Mouse (Mus musculus) heart, postnatal 0 days (tissue): ENCODE measurements around the gene Klra4. TPM values are rescaled to one million over a fixed set of nuclear protein-coding genes. Genes with fewer than 3 reads are reported as not detected.
"Not testable (repeated sequence)": the region's sequence is repeated elsewhere in the genome, so short reads cannot be mapped to it uniquely, and the experiment has no call there.

ENCODE experiments used
- ATAC-seq: fragments of 200-750 bp; cut with Nextera tagmentation; 2 replicates; pipeline ENCODE4 v1.8.0; 2017; ENCODE audit warnings: low read depth, moderate number of reproducible peaks, moderate library complexity; ENCODE audit not compliant: insufficient read depth
- DNase-seq: peaks from one replicate; pipeline ENCODE4 v3.0.0-alpha.2; 2016; ENCODE audit warnings: low spot score
- H3K27ac ChIP-seq: fragments of 300-500 bp; sonication (generic); 2 replicates; pipeline ENCODE4 v1.5.1; 2014; ENCODE audit warnings: low read depth, mild to moderate bottlenecking
- H3K27me3 ChIP-seq: fragments of 300-500 bp; sonication (generic); 2 replicates; pipeline ENCODE4 v1.6.1; 2014; ENCODE audit warnings: low read length, mixed read lengths; ENCODE audit not compliant: control insufficient read depth, insufficient read depth
- H3K36me3 ChIP-seq: fragments of 300-500 bp; sonication (generic); replicated peaks from 2 replicates; pipeline ENCODE4 v1.6.1; 2014; ENCODE audit warnings: low read length, mixed read lengths; ENCODE audit not compliant: control insufficient read depth, insufficient read depth
- H3K4me1 ChIP-seq: fragments of 300-500 bp; sonication (generic); 2 replicates; pipeline ENCODE4 v1.6.1; 2014; ENCODE audit warnings: antibody characterized with exemption; ENCODE audit not compliant: control insufficient read depth, insufficient read depth
- H3K4me2 ChIP-seq: fragments of 300-500 bp; sonication (generic); 2 replicates; pipeline ENCODE4 v1.6.1; 2014; ENCODE audit warnings: low read depth, mild to moderate bottlenecking, low read length, moderate library complexity
- H3K4me3 ChIP-seq: fragments of 300-500 bp; sonication (generic); 2 replicates; pipeline ENCODE4 v1.5.1; 2014; ENCODE audit warnings: low read depth, low read length
- H3K9ac ChIP-seq: fragments of 300-500 bp; sonication (generic); replicated peaks from 2 replicates; pipeline ENCODE4 v1.6.1; 2014; ENCODE audit warnings: low read depth, low read length, mixed read lengths
- H3K9me3 ChIP-seq: fragments of 300-500 bp; sonication (generic); replicated peaks from 2 replicates; pipeline ENCODE4 v1.6.1; 2016; ENCODE audit warnings: low read length; ENCODE audit not compliant: control insufficient read depth
- CTCF ChIP-seq: IDR thresholded peaks from 2 replicates; pipeline ENCODE4 v1.5.1; 2016; ENCODE audit warnings: antibody characterized with exemption, control low read depth, low read depth
- EP300 ChIP-seq: IDR thresholded peaks from 2 replicates; pipeline ENCODE4 v1.6.1; 2016; ENCODE audit warnings: antibody characterized with exemption, low read depth
- WGBS: fragments of 180-500 bp; shearing (Covaris S2); extraction: QIAGEN DNeasy Blood & Tissue Kit; methylation state at CpG from one replicate; pipeline ENCODE4 v1.1.7; 2014; 5-methylcytosine and 5-hydroxymethylcytosine counted together
- polyA plus RNA-seq: library from polyadenylated mRNA; unstranded; fragments of >200 nt; fragmentation: Nextera tagmentation; extraction: Ambion mirVana; gene quantifications from 2 replicates; pipeline ENCODE4 v1.2.1, GENCODE M21; 2015
- total RNA-seq: library from RNA; depleted of rRNA; stranded (reverse); fragments of >200 nt; gene quantifications from 2 replicates; pipeline ENCODE4 v1.2.3, GENCODE M21; 2014; ENCODE audit warnings: low replicate concordance; rRNA removed

Klra4 gene
- total RNA-seq (not detected in 2 replicates), polyA plus RNA-seq (not detected in 2 replicates)

DNA sequence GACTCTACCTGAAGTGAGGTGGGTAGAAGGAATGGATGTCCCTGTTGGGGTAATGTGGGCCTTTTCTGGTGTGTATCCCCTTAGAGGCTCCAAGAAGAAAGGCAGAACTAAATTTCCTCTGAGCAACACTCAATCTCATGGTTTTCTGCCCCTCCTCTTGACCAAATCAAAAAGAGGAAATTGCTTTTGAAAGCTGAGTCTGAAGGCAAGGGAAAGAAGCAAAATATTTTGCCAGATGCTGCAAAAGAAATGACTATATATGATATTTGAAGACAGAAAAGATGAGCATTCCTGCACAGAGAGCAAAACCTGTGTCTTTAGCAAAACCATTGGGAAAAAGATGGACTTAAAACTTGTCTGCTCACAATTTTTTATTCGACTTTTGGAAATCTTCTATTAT is at the start of gene Klra4:
Klra4 (minus strand) TSS at position 101 of the 400 bp plus-strand sequence.
- H3K4me2 ChIP-seq, H3K4me1 ChIP-seq, ATAC-seq, DNase-seq, H3K4me3 ChIP-seq, H3K9me3 ChIP-seq, H3K9ac ChIP-seq, H3K27me3 ChIP-seq, H3K27ac ChIP-seq, H3K36me3 ChIP-seq: not testable (repeated sequence)
- 32% methylated on average over 1 of the region's 1 CpGs for WGBS

- no peak for DNase-seq
- H3K4me3 ChIP-seq: no peak overlapping the region
- no peaks in the 10 kb centered on the region for H3K4me1 ChIP-seq
- WGBS: 80% methylated on average over 1 of the region's 1 CpGs
- no peaks in the 10 kb centered on the region for H3K36me3 ChIP-seq
- no peak overlapping the region for H3K9ac ChIP-seq
- H3K9me3 ChIP-seq: no peaks in the 10 kb centered on the region; the same call in 1 of the 2 replicates
- no peak for ATAC-seq
- no peak overlapping the region for H3K27ac ChIP-seq
- no peak overlapping the region for H3K4me2 ChIP-seq
- H3K27me3 ChIP-seq: no peaks in the 10 kb centered on the region
- TF ChIP-seq EP300 (no peak), CTCF (no peak)
These were observed 43.4 kb upstream of the Klra4 start for GRCm38 (mm10) chr6:130110485-130110884.

- H3K4me2 ChIP-seq, ATAC-seq, DNase-seq, H3K9me3 ChIP-seq, H3K4me3 ChIP-seq, H3K4me1 ChIP-seq, H3K36me3 ChIP-seq, H3K27ac ChIP-seq, H3K9ac ChIP-seq, H3K27me3 ChIP-seq: not testable (repeated sequence)
- WGBS: 67% methylated on average over 3 of the region's 3 CpGs
These were observed 35.7 kb upstream of the Klra4 start for GRCm38 (mm10) chr6:130102743-130103142.

GRCm38 (mm10) chr6:130092336-130092948 is 25.4 kb upstream of the Klra4 start:
- no peak for ATAC-seq
- no peak overlapping the region for H3K27ac ChIP-seq
- WGBS: 60% methylated on average over 5 of the region's 5 CpGs
- no peaks in the 10 kb centered on the region for H3K4me1 ChIP-seq
- DNase-seq: no peak
- TF ChIP-seq CTCF (no peak), EP300 (no peak)
- H3K9ac ChIP-seq: no peak overlapping the region
- H3K27me3 ChIP-seq: no peaks in the 10 kb centered on the region
- no peaks in the 10 kb centered on the region for H3K36me3 ChIP-seq
- no peak overlapping the region for H3K4me3 ChIP-seq
- H3K9me3 ChIP-seq: no peaks in the 10 kb centered on the region
- no peak overlapping the region for H3K4me2 ChIP-seq

DNA sequence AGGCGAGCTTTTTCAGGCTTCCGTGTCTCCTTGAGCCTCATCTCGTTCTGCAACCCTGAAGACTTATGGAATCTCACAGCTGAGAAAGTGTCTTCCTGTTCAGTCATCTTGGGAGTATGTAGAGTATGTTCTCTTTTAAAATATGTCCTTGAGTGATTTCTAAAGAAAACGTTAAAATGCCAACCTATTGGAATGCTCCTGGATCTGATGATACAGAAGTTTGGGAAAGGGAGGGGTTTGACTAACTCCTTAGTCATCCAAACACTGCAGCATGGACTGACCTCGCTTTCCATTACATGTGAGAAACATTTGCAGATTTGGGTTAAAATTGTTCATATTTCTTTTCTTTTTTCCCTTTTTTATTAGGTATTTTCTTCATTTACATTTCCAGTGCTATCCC is 1.9 kb downstream of the Klra4 start:
- Histone ChIP-seq H3K27me3 (no peaks in the 10 kb centered on the region), H3K9ac (no peak overlapping the region), H3K4me1 (no peaks in the 10 kb centered on the region), H3K9me3 (0 out of 2 replicates have a peak, but pooled peaks cover 4% of the 10 kb centered on the region), H3K27ac (no peak overlapping the region), H3K36me3 (no peaks in the 10 kb centered on the region), H3K4me3 (no peak overlapping the region), H3K4me2 (no peak overlapping the region)
- ATAC-seq: no peak
- TF ChIP-seq CTCF (no peak), EP300 (no peak)
- WGBS: 54% methylated on average over 5 of the region's 5 CpGs
- no peak for DNase-seq

- not testable (repeated sequence) for H3K4me1 ChIP-seq, H3K27me3 ChIP-seq, H3K4me2 ChIP-seq, H3K27ac ChIP-seq, H3K9me3 ChIP-seq, DNase-seq, H3K36me3 ChIP-seq, H3K9ac ChIP-seq, ATAC-seq, H3K4me3 ChIP-seq
- WGBS: 34% methylated on average over 4 of the region's 4 CpGs
These were observed 31.9 kb downstream of the Klra4 start for GRCm38 (mm10) chr6:130035146-130035545.

DNA sequence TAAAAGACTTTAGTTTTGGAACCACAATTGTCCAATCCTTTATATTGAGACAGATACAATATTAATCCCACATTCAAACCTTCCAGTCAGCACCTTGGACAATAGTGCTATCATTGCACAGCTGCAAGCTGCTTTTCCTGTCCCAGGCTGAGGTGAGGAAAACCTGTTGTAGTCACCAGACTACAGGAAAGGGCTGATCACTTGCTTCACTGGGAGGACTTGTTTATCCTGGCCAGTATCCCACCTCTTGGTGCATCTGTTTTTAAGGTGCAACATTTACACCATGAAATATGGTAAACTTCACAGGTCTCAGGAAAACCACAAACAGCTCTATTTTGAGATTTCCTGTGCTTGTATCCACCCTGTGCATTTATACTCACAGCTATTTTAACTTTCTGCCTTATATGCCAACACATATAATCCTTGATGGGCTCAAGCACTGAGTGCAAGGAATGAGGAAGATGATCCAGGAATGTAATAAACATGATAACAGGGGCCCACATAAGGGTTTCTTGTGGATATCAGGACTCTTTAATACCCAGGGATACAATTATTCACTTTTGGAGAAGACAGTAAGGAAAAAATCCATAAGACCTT is 35.5 kb downstream of the Klra4 start:
- H3K36me3 ChIP-seq, H3K4me1 ChIP-seq, H3K27me3 ChIP-seq, H3K9me3 ChIP-seq, H3K9ac ChIP-seq, H3K4me2 ChIP-seq, H3K27ac ChIP-seq, ATAC-seq, H3K4me3 ChIP-seq, DNase-seq: not testable (repeated sequence)
